8 mouse cellular contexts compared by ENCODE assay signal in genomic region chr8:78003888-78004543, GRCm38 (mm10).
DNase-seq lines count a peak whose midpoint lies in the region; ATAC-seq and TF ChIP-seq lines count a peak whose summit lies in the region.

No protein-coding gene starts in this region.

- H3K4me1 ChIP-seq in MEL (ENCODE audit: control insufficient read depth in 1 of 2, insufficient read depth in 2 of 2, low read length in 2 of 2), result peaks cover 0 to 2% of the 10 kb centered on the region in 2 experiments; a peak in 1 of 4 replicates
- peaks cover 12% of the 10 kb centered on the region for H3K4me1 ChIP-seq in forebrain, embryonic 12.5 days
- H3K4me1 ChIP-seq in hindbrain, embryonic 12.5 days, result peaks cover 8% of the 10 kb centered on the region

- H3K27me3 ChIP-seq in MEL (ENCODE audit: control insufficient read depth in 1 of 2, insufficient read depth in 2 of 2, low read length in 2 of 2), result no peaks in the 10 kb centered on the region; a peak in 1 of 4 replicates
- no peaks in the 10 kb centered on the region for H3K27me3 ChIP-seq in forebrain, embryonic 12.5 days
- H3K27me3 ChIP-seq in hindbrain, embryonic 12.5 days, result no peaks in the 10 kb centered on the region

- H3K27ac ChIP-seq in MEL (ENCODE audit: control insufficient read depth, low read depth, low read length), result no peak overlapping the region
- no peak overlapping the region for H3K27ac ChIP-seq in forebrain, embryonic 12.5 days
- no peak overlapping the region for H3K27ac ChIP-seq in hindbrain, embryonic 12.5 days

- WGBS in forebrain, embryonic 12.5 days, result 18% methylated on average over 10 of the region's 10 CpGs
- WGBS in hindbrain, embryonic 12.5 days, result 17% methylated on average over 10 of the region's 10 CpGs

- no peak overlapping the region for H3K9ac ChIP-seq in MEL (ENCODE audit: control insufficient read depth, low read depth, low read length, poor library complexity, severe bottlenecking)
- H3K9ac ChIP-seq in forebrain, embryonic 12.5 days, result no peak overlapping the region
- H3K9ac ChIP-seq in hindbrain, embryonic 12.5 days, result no peak overlapping the region

- no peak for TF ChIP-seq EP300 in MEL (IDR thresholded peaks at IDR 0.05; ENCODE audit: low read depth in 1 of 2, low read length in 2 of 2)

- DNase-seq in MEL (ENCODE audit: low read depth, low spot score), result peak; percentile 63
- peak; percentile 89 for DNase-seq in brain, embryonic 14.5 days (ENCODE audit: low read depth)
- DNase-seq in layer of hippocampus, adult 9-10 months (ENCODE audit: low spot score), result peak; percentile 57
- DNase-seq in lung, postnatal 4 days, result peak; percentile 68 to 76
- DNase-seq in retina, postnatal 1 day, result peak; percentile 78
- peak; percentile 35 for DNase-seq in yolk sac, embryonic 10.5 days (ENCODE audit: low spot score)

- TF ChIP-seq POLR2A in MEL (IDR thresholded peaks at IDR 0.05; ENCODE audit: control insufficient read depth in 1 of 2, insufficient read depth in 1 of 2, low read depth in 1 of 2, low read length in 2 of 2, poor library complexity in 1 of 2), result no peak
- no peak for TF ChIP-seq POLR2A in brain, embryonic 14.5 days (IDR thresholded peaks at IDR 0.05; ENCODE audit: borderline replicate concordance, extremely low read depth, insufficient read depth, insufficient read length, poor library complexity, severe bottlenecking)

- no peak overlapping the region for H3K4me3 ChIP-seq in MEL (ENCODE audit: control insufficient read depth in 1 of 2, insufficient read depth in 1 of 2, low read depth in 2 of 2, low read length in 2 of 2)
- no peak overlapping the region for H3K4me3 ChIP-seq in forebrain, embryonic 12.5 days (replicated peaks)
- no peak overlapping the region for H3K4me3 ChIP-seq in hindbrain, embryonic 12.5 days

- H3K4me2 ChIP-seq in forebrain, embryonic 12.5 days, result no peak overlapping the region
- no peak overlapping the region for H3K4me2 ChIP-seq in hindbrain, embryonic 12.5 days (replicated peaks)

- no peaks in the 10 kb centered on the region for H3K36me3 ChIP-seq in MEL (ENCODE audit: control insufficient read depth in 1 of 2, insufficient read depth in 2 of 2, low read length in 2 of 2)
- H3K36me3 ChIP-seq in forebrain, embryonic 12.5 days (replicated peaks), result no peaks in the 10 kb centered on the region
- no peaks in the 10 kb centered on the region for H3K36me3 ChIP-seq in hindbrain, embryonic 12.5 days

- H3K9me3 ChIP-seq in MEL (replicated peaks; ENCODE audit: insufficient read depth, low read length), result no peaks in the 10 kb centered on the region
- no peaks in the 10 kb centered on the region for H3K9me3 ChIP-seq in forebrain, embryonic 12.5 days
- no peaks in the 10 kb centered on the region for H3K9me3 ChIP-seq in hindbrain, embryonic 12.5 days (replicated peaks)

- TF ChIP-seq RAD21 in MEL (IDR thresholded peaks at IDR 0.05; ENCODE audit: low read depth, low read length), result peak; percentile 74

- TF ChIP-seq CTCF in MEL (IDR thresholded peaks at IDR 0.05 in 2 of 3, conservative IDR thresholded peaks at IDR 0.05 in 1 of 3; ENCODE audit: control insufficient read depth in 1 of 3, insufficient read depth in 1 of 3, low read depth in 2 of 3, low read length in 3 of 3, poor library complexity in 1 of 3, severe bottlenecking in 1 of 3), result peak; percentile 79 to 89 (median 86)
- peak; percentile 94 for TF ChIP-seq CTCF in brain, embryonic 14.5 days (IDR thresholded peaks at IDR 0.05; ENCODE audit: borderline replicate concordance, extremely low read depth, insufficient read depth, insufficient read length)

- ATAC-seq in forebrain, embryonic 12.5 days (ENCODE audit: low FRiP score), result peak; percentile 80; the same call in 1 of the 2 replicates
- peak; percentile 73 for ATAC-seq in hindbrain, embryonic 12.5 days (ENCODE audit: low FRiP score)

- H3K79me2 ChIP-seq in MEL (ENCODE audit: control insufficient read depth, insufficient read depth, low read length, poor library complexity), result no peaks in the 10 kb centered on the region

TF ChIP-seq in MEL, 35 proteins besides CTCF, POLR2A, EP300 and RAD21:
- TF ChIP-seq KAT2A (conservative IDR thresholded peaks at IDR 0.05; ENCODE audit: low read depth, low read length), result no peak
- TF ChIP-seq MAX (IDR thresholded peaks at IDR 0.05; ENCODE audit: low read length), result no peak
- no peak for TF ChIP-seq TBP (IDR thresholded peaks at IDR 0.05; ENCODE audit: low read depth, low read length)
- TF ChIP-seq GABPA (IDR thresholded peaks at IDR 0.05; ENCODE audit: low read depth, low read length), result 0 out of 2 replicates have a peak, but pooled peaks have one; percentile 27
- peak; percentile 67 for TF ChIP-seq ZC3H11A (IDR thresholded peaks at IDR 0.05; ENCODE audit: low read depth, low read length)
- TF ChIP-seq MAFK (IDR thresholded peaks at IDR 0.05; ENCODE audit: borderline replicate concordance, low read depth, low read length), result no peak
- TF ChIP-seq SMC3 (IDR thresholded peaks at IDR 0.05; ENCODE audit: low read depth, low read length), result peak; percentile 91
- TF ChIP-seq ELF1 (IDR thresholded peaks at IDR 0.05; ENCODE audit: low read depth, low read length), result no peak
- no peak for TF ChIP-seq UBTF (IDR thresholded peaks at IDR 0.05; ENCODE audit: borderline replicate concordance, insufficient read depth, low read depth, low read length)

Comparison
In these comparisons a context has a peak if more than half of its experiments do, and no peak if none do; other contexts are left out.
1. DNase-seq: peak in every context shown above with its lines; median percentile 89 in brain, embryonic 14.5 days; 78 in retina, postnatal 1 day; 72 in lung, postnatal 4 days; 63 in MEL; 57 in layer of hippocampus, adult 9-10 months; 35 in yolk sac, embryonic 10.5 days.